Mouse (Mus musculus) mouse trophoblast stem cell (cell line): ENCODE measurements around the gene Zfp280b.
"Not testable (repeated sequence)": the region's sequence is repeated elsewhere in the genome, so short reads cannot be mapped to it uniquely, and the experiment has no call there.

Experiments used
- in situ Hi-C, 2 experiments: fragments of 300-500 bp; cut with MseI, MboI; formaldehyde crosslinking; loops; 2 replicates in 1 of 2; 3 replicates in 1 of 2; pipeline ENCODE4 v1.15.1; 2025

Gene Zfp280b

GRCm38 (mm10) chr10:76030496-76030895, 2.0 kb upstream of the Zfp280b start:
- in situ Hi-C loops = no loop called here

GRCm38 (mm10) chr10:76031511-76032401, 694 bp upstream of the Zfp280b start:
- in situ Hi-C loops = no loop called here

GRCm38 (mm10) chr10:76033119-76033455, 637 bp downstream of the Zfp280b start:
- in situ Hi-C loops = no loop called here

- in situ Hi-C loops = no loop called here
Observed at GRCm38 (mm10) chr10:76034001-76034600, 1.7 kb downstream of the Zfp280b start.

GRCm38 (mm10) chr10:76035277-76035676, 2.8 kb downstream of the Zfp280b start:
- in situ Hi-C loops = no loop called here

GRCm38 (mm10) chr10:76036962-76037361, 4.5 kb downstream of the Zfp280b start:
- in situ Hi-C loops = no loop called here

GRCm38 (mm10) chr10:76045343-76045742, 12.9 kb downstream of the Zfp280b start:
- in situ Hi-C loops = no loop called here

- in situ Hi-C loops = no loop called here
Observed at GRCm38 (mm10) chr10:76046754-76047153, 14.3 kb downstream of the Zfp280b start.

- in situ Hi-C loops = no loop called here
Observed at GRCm38 (mm10) chr10:76047182-76047869, 14.9 kb downstream of the Zfp280b start.

GRCm38 (mm10) chr10:76048967-76049366, 16.5 kb downstream of the Zfp280b start:
- in situ Hi-C loops = no loop called here

GRCm38 (mm10) chr10:76051860-76052259, 19.4 kb downstream of the Zfp280b start:
- in situ Hi-C loops = no loop called here

- in situ Hi-C loops = no loop called here
Observed at GRCm38 (mm10) chr10:76062439-76062838, 30.0 kb downstream of the Zfp280b start.

GRCm38 (mm10) chr10:76067674-76068613, 35.5 kb downstream of the Zfp280b start:
- in situ Hi-C loops = no loop called here

GRCm38 (mm10) chr10:76072080-76072479, 39.6 kb downstream of the Zfp280b start:
- in situ Hi-C loops = not testable (repeated sequence)

- in situ Hi-C loops = not testable (repeated sequence)
Observed at GRCm38 (mm10) chr10:76077008-76077407, 44.6 kb downstream of the Zfp280b start.
